Mouse (Mus musculus) stomach, postnatal 0 days (tissue): ENCODE results near the gene Scrn3.

Experiments
- CTCF ChIP-seq: IDR thresholded peaks from 2 replicates; pipeline ENCODE4 v1.5.1; 2016; ENCODE audit warnings: antibody characterized with exemption, low read depth, mild to moderate bottlenecking, moderate library complexity
- EP300 ChIP-seq: optimal IDR thresholded peaks from 2 replicates; pipeline ENCODE3; 2016; ENCODE audit warnings: antibody characterized with exemption

GRCm38 (mm10) chr2:73335949-73336348 is 23.5 kb downstream of the Scrn3 start:
- no peak for TF ChIP-seq CTCF
- no peak for TF ChIP-seq EP300
